Mouse (Mus musculus) urinary bladder, postnatal 36 days (tissue): ENCODE results near the gene Igfbp3.

Experiments
- DNase-seq, 2 experiments: peaks; one replicate each; pipeline ENCODE4 v3.0.0; 2022; ENCODE audit warnings: low spot score in 2 of 2, mixed read lengths in 1 of 2

Gene Igfbp3

DNA sequence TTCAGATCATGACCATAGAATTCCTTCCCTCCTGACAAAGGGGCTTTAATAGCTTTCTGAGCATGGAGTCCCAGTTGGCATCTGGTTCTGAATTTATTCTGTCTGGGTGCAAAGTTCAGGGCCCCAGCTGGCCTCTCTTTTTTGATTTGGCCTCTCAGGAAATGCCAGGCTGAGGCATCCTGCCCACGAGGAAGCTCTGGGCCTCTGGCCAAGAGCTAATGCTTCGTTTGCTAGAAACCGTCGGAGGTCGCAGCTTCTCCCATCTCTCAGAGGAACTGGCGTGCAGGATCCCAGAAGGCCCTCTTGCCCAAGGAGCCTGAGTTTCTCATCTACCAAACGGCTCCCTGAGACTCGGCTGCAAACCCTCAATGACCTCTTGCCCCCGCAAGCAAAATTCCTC is 2.5 kb downstream of the Igfbp3 start:
- DNase-seq = no peak

DNA sequence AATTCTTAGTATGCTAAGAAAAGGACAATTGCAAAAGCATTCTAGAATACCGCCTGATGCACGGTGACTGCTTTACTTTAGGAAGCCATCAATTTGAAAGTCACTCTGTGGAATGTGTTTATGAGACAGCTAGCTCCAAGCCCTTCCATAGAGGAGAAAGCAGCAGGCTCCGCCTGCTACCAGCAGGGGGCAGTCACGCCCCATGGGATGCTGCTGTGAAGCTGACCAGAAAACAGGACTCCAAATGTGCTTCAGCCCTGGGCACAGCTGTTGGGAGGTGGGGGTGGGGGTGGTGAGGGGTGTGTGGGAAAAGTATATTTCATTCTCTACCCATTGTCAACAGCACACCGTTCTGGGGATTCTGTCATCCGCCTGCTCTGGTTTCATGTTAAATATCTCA is 3.4 kb downstream of the Igfbp3 start:
- peak; percentile 58 to 70 for DNase-seq

DNA sequence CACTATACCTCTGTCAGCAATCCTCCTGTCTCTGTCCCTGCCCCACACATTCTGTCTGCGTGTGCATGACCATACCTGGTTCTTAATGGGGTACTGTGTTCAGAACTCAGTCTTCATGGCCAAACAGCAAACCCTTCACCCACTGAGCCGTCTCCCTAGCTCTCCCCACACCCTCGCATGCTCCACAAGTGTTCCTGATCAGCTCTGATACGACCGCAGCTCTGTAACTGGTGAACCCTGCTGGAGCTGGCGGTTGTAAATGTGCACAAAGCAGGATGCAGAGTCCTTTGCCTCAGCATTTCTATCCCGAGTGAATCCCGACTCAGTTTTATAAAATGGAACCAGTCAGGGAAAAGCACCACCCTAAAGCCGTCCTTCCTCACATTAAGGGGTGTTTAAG is 9.9 kb downstream of the Igfbp3 start:
- no peak for DNase-seq

DNA sequence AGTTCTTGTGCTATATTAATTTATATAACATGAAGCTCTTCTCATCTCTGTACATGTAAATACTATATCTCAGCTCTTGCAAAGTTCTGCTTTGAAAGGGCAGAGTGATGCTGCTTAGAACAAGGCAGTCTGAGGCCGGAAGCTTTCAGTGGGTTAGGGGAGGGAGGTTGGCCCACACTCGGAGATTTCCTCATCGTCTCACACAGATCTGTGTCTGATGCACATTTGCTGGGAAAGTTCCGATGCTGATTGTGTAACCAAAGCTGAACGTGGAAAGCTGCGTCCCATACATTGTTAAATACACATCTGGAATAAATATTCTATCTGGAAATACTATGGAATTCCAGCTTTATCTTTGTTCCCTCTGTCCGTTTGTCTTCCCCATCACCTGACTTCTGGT is 11.5 kb downstream of the Igfbp3 start:
- DNase-seq = no peak

DNA sequence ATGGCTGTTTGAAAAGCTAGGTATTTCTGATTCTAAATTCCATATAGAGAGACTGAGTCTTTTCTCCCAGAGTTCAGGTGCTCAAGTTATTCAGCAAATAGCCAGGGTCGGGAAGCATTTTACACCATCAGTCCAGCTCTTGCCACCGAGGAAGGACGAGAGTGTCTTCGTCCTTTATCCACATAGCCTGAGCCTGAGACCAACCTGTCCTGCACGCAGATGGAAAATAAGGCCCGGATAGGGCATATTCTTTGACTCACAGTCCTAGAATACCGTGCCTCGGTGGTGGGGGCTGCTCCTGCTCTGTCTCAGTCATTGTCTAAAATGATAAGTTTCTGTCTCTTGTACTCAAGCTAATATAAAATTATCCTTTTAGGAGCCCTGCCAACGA is 13.3 kb downstream of the Igfbp3 start:
- no peak for DNase-seq

DNA sequence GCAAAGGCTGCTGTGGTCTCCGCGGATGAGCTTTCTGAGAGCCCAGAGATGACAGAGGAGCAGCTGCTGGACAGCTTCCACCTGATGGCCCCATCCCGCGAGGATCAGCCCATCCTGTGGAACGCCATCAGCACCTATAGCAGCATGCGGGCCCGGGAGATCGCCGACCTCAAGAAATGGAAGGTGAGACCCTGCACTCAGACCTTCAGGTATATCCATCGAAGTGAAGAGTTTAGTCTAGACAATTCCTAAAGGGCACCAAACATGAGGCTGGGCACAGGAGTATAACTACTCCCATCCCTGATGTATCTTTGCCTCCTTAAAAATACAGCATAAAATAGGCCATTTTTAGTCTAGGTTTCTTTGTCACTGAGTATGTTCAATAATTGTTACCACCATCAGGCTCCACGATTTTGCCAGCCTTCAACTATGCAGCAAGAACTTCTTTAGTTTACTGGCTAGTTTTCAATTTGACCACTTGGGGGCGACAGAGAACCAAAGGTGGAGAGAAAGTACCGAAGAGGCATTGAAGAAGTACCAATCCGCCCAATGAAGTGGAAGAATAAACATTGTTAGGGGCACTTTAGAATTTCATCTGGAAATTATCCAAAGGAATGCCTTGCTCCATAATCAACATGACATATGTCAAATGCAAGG is 13.9 kb downstream of the Igfbp3 start:
- DNase-seq = peak; percentile 30 to 36

DNA sequence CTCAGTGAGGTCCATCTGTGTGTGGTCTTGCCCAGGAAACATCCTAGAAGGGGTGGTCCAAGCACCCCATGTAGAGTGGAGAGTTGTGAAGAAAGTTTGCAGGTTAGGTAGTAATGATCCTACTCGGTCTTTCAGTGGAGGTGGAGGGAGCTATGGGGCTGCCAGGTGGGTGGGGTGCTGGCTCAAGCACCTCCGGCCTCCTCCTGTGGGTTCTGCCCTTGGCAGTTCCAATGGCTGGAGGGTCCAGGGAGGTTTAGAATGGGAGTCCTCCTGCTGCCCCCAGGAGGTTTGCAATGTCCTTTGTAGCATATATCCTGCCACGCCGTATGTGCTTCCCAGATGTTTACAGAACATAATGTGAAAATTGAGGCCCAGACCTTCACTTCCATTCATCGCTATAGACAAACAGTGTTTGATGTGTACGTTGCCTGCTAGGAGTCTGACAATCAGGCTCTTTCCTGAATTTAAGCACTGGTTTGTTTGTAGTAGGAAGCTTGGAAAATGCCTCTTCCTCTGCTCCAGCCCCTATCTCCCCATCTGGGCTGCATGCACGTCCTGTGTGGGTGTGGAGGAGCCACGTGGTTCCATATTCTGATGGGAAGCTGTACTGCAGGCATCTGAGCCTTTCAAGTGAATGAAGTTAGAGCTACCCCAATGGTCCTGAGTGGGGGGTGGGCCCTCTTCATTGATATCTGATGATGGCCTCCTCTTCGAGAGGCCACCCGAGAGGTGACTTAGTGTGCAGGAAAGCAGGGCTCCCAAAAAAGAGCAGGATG is 15.1 kb downstream of the Igfbp3 start:
- no peak for DNase-seq

DNA sequence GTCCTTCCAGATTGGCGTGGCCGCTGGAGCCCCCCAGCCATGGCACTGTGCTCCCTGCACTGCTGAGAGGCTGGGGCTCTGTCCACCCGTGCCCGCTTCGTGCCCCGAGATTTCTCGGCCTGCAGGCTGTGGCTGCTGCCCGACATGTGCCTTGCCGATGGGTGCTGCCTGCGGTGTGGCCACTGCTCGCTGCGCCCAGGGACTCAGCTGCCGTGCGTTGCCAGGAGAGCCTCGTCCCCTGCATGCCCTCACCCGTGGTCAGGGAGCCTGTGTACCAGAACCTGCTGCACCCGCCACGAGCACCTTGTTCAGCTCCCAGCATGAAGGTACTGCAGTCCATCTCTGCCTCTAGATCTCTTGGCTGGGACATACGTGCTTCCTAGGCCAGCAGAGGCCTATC is 15.7 kb downstream of the Igfbp3 start:
- DNase-seq = no peak

DNA sequence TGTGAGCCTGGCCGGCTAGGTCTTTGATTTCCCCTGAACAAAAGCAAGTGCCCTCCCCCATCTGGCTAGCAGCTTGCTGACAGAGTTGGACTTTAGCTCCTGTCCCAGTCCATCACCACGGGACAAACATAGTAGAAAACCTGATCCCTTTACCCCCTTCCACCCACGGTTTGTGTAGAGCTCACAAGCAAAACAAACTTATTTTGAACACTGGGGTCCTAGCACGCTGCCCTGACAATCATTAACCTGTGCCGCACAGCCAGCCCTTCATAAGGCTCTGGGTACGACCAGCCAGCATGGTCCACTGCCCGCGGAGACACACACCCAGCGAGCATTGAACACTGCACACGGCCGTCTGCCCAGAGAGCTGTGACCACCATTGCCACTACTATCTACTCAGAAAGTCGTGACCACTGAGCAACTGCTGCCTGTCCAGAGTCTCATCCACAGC is 16.2 kb downstream of the Igfbp3 start, which contains the start of gene Igfbp1:
Igfbp1 (plus strand) TSS at position 292 of the 451 bp plus-strand sequence.
- DNase-seq = no peak

DNA sequence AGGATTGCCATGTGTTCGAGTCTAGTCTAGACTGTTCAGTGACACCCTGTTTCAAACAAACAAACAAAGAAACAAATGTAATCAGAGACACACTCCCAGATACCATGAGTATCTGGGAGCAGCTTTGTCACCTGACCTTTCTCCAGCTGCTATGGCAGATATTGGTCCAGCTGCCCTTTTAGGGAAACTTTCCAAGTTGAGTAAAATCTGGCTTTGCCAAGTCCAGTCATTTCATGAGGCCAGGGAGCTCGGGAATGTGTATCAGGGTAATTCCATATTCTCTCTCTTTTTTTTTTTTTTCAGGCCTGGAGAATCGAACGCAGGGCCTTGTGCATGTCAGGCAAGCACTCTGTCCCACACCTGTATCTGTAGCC is 18.4 kb downstream of the Igfbp3 start:
- no peak for DNase-seq

DNA sequence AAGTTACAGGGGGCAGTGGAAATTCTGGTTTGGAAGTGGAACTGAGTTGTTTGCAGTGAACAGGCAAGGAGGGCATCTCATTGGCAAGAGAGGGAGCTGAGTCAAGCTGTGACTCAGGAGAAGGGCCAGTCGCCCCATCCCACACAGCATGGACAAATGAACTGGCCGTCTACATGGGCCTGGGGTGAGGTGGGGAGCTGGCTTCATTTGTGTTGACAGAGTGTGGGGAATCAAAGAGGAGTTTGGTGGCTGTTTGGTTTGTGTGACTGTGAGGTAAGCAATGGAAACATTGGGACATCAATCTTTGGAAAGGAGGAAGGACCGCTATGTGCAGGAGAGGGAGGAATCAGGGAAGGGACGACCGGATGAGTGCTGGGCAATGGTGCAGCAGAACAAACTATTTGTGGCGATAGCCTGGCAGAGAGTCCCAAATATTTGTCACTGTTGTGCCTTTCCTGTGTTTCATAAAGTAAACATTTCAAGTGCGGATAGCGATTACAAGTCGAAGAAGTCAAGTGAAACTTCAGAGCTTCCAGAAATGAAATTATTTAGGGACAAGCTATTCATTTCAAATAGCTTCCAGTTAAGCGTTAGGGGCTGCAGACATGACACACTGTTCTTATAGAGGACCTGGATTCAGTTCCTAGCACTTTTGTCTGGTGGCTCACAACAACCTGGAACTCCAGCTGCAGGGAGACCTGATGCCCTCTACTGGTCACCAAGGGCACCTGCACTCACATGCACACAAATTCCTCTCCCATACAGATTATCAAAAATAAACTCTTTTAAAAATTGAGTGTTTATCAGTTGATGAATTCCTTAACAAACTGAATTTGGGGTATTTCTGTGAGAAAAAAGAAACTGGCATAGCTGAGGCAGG is 19.1 kb downstream of the Igfbp3 start:
- DNase-seq = no peak

DNA sequence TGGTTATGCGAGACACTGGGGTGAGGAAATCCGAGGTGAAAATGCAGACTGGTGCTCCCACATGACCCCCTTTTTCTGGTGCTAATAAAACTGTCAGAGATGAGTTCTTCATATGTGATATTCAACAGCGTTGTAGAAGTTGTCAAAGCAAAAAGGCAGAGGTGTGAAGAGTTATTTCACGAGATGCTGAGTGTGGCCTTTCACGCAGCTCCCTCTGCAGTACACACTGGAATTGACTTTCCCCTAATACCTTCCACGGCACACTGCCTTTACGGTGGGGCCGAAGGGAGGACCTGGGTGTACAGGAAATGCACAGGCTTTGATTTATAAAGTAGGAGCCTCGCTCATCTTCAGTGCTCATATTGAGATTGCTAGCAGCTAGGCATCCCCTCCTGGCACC is 20.6 kb downstream of the Igfbp3 start:
- DNase-seq = no peak

DNA sequence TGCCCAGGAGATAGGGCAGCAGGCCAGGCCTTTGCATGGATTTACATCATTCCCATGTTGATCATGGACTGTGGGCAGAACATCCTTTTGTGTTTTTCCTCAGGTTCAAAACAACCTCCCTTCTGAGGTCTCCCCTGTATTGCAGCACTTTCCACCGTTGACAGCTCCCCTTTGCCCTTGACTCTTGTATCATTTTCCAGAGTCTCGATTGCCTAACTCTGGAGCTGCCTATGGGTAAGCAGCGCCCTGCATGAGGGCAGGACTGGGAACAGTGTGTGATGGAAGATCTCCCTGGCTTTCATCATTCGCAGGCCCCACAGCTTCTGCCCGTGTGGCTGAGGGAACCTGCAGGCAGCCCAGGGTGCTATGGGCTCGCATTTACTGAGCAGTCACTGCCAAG is 21.0 kb downstream of the Igfbp3 start:
- no peak for DNase-seq

DNA sequence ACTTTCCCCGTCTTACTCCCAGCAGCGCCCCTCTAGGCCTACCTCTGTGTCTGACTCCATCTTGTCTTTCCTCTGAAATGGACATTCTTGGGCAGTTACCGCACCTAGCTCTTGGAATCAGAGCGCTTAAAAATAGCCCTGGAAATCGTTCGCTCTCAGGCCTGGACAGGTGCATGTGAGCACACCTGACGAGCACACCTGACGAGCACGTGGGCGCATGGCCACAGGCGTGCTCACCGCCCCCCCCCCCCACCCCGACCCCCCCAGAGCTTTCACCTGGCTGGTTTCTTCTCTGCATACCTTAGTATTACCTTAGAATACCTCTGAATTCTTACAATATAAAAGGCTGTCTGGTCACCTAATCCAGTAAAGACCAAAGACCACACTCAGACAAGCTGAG is 25.3 kb downstream of the Igfbp3 start, which contains the start of gene Gm11985:
Gm11985 (minus strand) TSS at position 101 of the 400 bp plus-strand sequence.
- DNase-seq = no peak

DNA sequence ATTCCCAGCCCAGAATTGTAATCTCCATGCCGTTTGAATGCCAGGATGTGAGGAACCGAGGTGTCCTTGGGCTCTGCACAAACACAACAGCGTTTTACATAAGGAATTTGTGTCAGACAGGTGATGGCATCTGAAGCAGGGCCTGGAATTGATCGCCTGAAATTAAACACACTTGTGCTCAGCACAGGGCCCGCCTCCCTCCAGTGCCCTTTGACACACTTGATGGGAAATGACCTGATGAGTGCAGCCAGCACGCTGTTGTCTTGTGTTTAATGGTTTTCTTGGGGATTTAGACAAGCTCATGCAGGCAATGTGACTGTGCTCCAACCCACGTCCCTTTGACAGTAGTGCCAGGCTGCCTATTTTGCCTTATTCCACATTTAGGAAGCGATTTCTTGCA is 26.3 kb downstream of the Igfbp3 start:
- DNase-seq = no peak

DNA sequence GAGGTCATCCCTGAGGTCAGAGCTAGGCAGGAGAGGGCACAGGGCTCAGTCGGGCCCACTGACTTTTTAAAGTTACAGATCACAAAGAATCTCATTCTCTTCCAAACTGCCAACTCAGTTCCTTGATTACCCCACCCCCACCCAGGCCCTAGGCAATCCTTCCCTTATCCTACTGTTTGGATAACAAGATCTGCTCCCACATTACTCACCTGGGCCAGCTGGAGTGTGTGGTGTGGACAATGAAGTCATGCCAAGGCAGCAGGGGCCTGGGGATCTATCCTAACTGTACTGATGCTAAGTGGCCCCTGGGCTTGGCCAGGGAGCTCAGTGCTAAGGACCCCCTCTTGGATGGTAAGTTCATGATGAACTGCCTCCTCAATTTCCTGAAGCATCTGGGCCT is 29.3 kb downstream of the Igfbp3 start:
- no peak for DNase-seq

DNA sequence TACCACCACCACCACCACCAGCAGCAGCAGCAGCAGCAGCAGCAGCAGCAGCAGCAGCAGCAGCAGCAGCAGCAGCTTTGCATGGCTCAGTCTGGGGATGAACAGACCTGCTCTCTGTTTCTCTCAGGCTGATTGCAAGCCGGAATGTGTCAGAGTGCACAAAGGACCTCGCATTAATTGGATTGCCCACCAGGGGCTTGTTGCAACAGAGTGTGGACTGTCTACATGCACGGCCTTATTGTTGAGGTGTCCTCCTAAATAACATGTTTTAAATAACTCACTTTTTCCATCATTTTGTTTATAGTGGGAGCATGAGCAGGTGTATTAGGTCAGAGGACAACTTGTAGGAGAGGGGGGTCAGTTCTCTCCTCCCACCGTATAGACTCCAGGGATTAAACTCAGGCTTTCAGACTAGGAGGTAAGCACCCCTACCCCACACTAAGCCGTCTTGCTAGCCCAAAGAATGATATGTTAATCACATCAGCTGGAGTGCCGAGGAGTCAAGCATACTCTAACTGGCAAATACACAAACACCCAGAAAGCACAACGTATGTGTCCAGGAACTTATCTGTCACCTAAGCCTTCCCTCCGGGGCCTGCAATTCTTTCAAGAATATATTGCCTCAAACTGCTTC is 31.2 kb downstream of the Igfbp3 start:
- no peak for DNase-seq

DNA sequence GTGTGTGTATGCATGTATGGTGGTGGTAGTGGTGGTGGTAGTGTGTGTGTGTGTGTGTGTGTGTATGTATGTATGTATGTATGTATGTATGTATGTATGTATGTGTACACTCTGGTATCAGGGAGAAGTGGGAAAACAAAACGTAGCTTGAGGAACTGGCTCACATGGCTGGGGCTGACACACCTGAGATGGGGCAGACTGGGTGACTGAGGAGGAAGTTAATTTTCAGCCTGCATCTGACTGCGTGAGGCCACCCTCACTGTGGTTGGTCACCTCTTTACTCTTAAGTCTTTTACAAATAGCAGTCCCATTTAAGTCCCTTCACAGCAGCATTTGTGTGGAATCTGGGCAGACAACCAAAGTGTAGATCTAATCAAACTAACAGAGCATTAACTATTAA is 34.4 kb downstream of the Igfbp3 start:
- DNase-seq = no peak

DNA sequence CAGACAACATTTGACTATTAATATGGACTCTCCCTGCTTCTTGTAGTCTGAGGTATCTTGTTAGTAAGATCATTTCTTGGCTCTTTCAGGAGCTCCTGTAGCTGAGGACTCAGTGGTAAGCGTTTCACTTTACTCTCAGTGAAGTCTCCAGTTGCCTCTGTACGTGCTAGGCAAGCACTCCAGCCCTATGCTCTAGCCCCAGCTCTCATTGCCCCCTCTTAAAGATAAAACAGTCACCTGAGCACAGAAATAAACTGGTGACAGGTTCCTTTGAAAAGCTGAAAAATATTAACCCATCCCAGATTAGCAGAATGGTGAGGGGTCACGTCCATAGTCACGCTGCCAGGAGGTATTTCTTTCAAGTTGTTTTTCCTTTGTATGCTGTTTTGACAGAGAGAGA is 35.0 kb downstream of the Igfbp3 start:
- DNase-seq = no peak

DNA sequence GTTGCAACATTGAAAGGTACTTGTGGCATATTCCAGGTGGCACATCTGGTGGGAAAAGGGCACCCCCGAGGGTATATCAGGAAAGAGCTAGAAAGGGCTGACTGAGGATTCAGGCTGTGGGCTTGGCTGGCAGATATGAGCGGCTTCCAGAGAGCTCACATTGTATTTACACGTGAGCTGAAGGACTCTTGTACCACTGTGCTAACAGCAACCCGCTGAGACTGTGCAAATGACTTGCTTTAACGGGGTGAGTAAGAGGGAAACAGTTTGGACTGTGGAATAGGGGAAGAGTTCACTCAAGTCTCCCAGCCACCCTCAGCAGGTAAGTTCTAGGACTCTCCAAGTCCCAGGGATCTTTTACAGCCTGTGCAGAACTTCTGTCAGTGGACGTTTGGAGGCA is 40.1 kb downstream of the Igfbp3 start:
- no peak for DNase-seq

DNA sequence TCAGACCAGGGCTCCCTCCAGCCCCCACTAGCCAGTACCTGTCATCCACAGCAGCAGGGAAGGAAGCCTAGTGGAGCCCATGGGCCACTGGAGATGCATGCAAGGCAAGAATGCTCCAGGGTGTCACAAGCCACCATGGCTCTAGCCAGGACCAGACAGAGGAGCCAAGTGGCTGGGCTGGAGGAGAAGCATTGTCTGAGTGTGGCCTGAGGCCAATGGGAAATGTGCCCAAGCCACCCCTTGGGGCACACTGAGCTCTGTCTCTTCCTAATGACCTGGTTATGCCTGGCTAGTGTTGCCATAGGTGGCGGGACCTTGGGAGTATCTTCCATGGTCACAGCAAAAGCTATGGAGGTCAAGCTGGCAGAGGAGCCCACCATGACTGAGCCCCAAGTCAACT is 44.1 kb downstream of the Igfbp3 start:
- DNase-seq = no peak

DNA sequence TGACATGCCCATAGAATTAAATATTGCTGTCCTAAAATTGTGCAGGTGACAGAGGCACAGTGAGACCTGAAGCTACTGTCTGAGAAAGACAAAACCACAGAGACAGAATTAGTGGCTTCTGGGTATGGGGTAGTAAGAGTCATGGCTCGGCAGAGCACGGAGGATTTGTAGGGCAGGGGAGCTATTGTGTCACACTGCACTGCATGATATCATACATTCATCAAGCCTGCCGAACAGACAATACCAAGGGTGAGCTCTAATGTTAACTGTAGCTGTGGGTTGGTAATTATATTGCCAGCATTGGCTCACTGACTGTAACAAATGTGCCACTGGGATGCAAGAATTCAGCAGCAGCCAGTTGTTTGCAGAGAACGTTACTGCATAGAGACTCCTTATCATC is 49.3 kb downstream of the Igfbp3 start:
- no peak for DNase-seq
